Comparison of ENCODE assay signal across 8 mouse cellular contexts in genomic region chr14:48664841-48665815, GRCm38 (mm10). TPM values are rescaled to one million over a fixed set of nuclear protein-coding genes. Genes with fewer than 3 reads are reported as not detected.
DNase-seq lines count a peak whose midpoint lies in the region; ATAC-seq lines count a peak whose summit lies in the region.
"Had no signal": no experiment of that assay in that cellular context is flagged by ENCODE, and none has a peak within 500 bp of the region (broad histone marks: within the 10 kb centered on the region; RNA-seq: fewer than 3 reads in every experiment).

No protein-coding gene starts in this region.

- H3K9ac ChIP-seq in lung, embryonic 15.5 days = no peak overlapping the region
- H3K9ac ChIP-seq in hindbrain, embryonic 14.5 days = peak overlapping the region; percentile 52
- H3K9ac ChIP-seq: liver, embryonic 15.5 days had no signal

- no peak for DNase-seq in lung, adult 18-20 months
- DNase-seq in embryo, embryonic 9.5 days (ENCODE audit: extremely low spot score) = peak; percentile 77
- no peak for DNase-seq in hindbrain, embryonic 14.5 days (ENCODE audit: low spot score)
- DNase-seq in retina, embryonic 14.5 days (ENCODE audit: low spot score) = peak; percentile 85
- no peak for DNase-seq in frontal cortex, postnatal 10 days (ENCODE audit: low spot score in 2 of 2)
- no peak for DNase-seq in layer of hippocampus, postnatal 25 days (ENCODE audit: extremely low spot score in 1 of 2, low spot score in 1 of 2)

- under 1% methylated on average over 50 of the region's 50 CpGs for WGBS in lung, embryonic 15.5 days
- under 1% methylated on average over 50 of the region's 50 CpGs for WGBS in hindbrain, embryonic 14.5 days

- ATAC-seq in lung, embryonic 15.5 days (ENCODE audit: borderline replicate concordance, extremely low read depth, low FRiP score, low TSS enrichment) = no peak
- ATAC-seq in hindbrain, embryonic 14.5 days (ENCODE audit: low FRiP score) = no peak

- H3K4me2 ChIP-seq in lung, embryonic 15.5 days = no peak overlapping the region
- H3K4me2 ChIP-seq in hindbrain, embryonic 14.5 days (replicated peaks) = 0 out of 2 replicates have a peak overlapping the region, but pooled peaks have one; percentile 19
- H3K4me2 ChIP-seq: liver, embryonic 15.5 days had no signal

- H3K27me3 ChIP-seq in lung, embryonic 15.5 days = peaks cover 98% of the 10 kb centered on the region
- H3K27me3 ChIP-seq in hindbrain, embryonic 14.5 days (ENCODE audit: control insufficient read depth, insufficient read depth, low read length) = peaks cover 99% of the 10 kb centered on the region

- H3K4me3 ChIP-seq in lung, embryonic 15.5 days = peak overlapping the region; percentile 1; the same call in 1 of the 2 replicates
- peak overlapping the region; percentile 24 for H3K4me3 ChIP-seq in hindbrain, embryonic 14.5 days (replicated peaks; ENCODE audit: low read length)
- H3K4me3 ChIP-seq: liver, embryonic 15.5 days had no signal

- no peak overlapping the region for H3K27ac ChIP-seq in lung, embryonic 15.5 days
- H3K27ac ChIP-seq in hindbrain, embryonic 14.5 days = no peak overlapping the region
- H3K27ac ChIP-seq: liver, embryonic 15.5 days had no signal

- no peaks in the 10 kb centered on the region for H3K9me3 ChIP-seq in lung, embryonic 15.5 days
- no peaks in the 10 kb centered on the region for H3K9me3 ChIP-seq in hindbrain, embryonic 14.5 days (ENCODE audit: control insufficient read depth, low read length)
- H3K9me3 ChIP-seq: liver, embryonic 15.5 days had no signal

- H3K36me3 ChIP-seq in lung, embryonic 15.5 days = no peaks in the 10 kb centered on the region
- no peaks in the 10 kb centered on the region for H3K36me3 ChIP-seq in hindbrain, embryonic 14.5 days (replicated peaks; ENCODE audit: control insufficient read depth, insufficient read depth)
- H3K36me3 ChIP-seq: liver, embryonic 15.5 days had no signal

- no peaks in the 10 kb centered on the region for H3K4me1 ChIP-seq in lung, embryonic 15.5 days
- no peaks in the 10 kb centered on the region for H3K4me1 ChIP-seq in hindbrain, embryonic 14.5 days (replicated peaks; ENCODE audit: control insufficient read depth, insufficient read depth, low read length)
- H3K4me1 ChIP-seq: liver, embryonic 15.5 days had no signal

RNA-seq across cellular contexts. Expression of gene Otx2, which starts 8.5 kb away (rescaled TPM):
- polyA plus RNA-seq in lung, embryonic 15.5 days (2015; fragmentation: Nextera tagmentation; extraction: Ambion mirVana) = not detected in 2 replicates
- polyA plus RNA-seq in hindbrain, embryonic 14.5 days (2014; fragmentation: Nextera tagmentation; extraction: Ambion mirVana) = 18.5 and 20.3 TPM in 2 replicates
- 1 to 10 TPM in 1 of 2 experiments, under 1 TPM in 1; 0.52 to 1.4 TPM for total RNA-seq in layer of hippocampus, postnatal 25 days (2021)
- polyA plus RNA-seq: liver, embryonic 15.5 days had no signal

Comparison
In these comparisons a context has a peak if more than half of its experiments do, and no peak if none do; other contexts are left out.
1. DNase-seq: peak in embryo, embryonic 9.5 days (single experiment) and retina, embryonic 14.5 days (single experiment); none in lung, adult 18-20 months (0 of 2), hindbrain, embryonic 14.5 days (single experiment), frontal cortex, postnatal 10 days (0 of 2) and layer of hippocampus, postnatal 25 days (0 of 2).
2. RNA of gene Otx2, which starts 8.5 kb away (polyA plus RNA-seq): 18.5 to 20.3 TPM in hindbrain, embryonic 14.5 days; not detected in lung, embryonic 15.5 days; every median in the first group is over 10 times any median in the second.